Mouse (Mus musculus) forebrain, embryonic 16.5 days (tissue): ENCODE measurements around the gene Mettl5. TPM values are rescaled to one million over a fixed set of nuclear protein-coding genes. Genes with fewer than 3 reads are reported as not detected.
"Not testable (repeated sequence)": the region's sequence is repeated elsewhere in the genome, so short reads cannot be mapped to it uniquely, and the experiment has no call there.

Experiments used
- ATAC-seq: fragments of 200-750 bp; cut with Nextera tagmentation; 2 replicates; pipeline ENCODE4 v1.8.0; 2017; ENCODE audit warnings: mild to moderate bottlenecking, moderate library complexity
- H3K27ac ChIP-seq: fragments of 300-500 bp; sonication (generic); 2 replicates; pipeline ENCODE4 v1.5.1; 2014; ENCODE audit warnings: low read length, control low read depth
- H3K27me3 ChIP-seq: fragments of 300-500 bp; sonication (generic); replicated peaks from 2 replicates; pipeline ENCODE4 v1.6.1; 2014; ENCODE audit warnings: low read length; ENCODE audit not compliant: control insufficient read depth, insufficient read depth
- H3K36me3 ChIP-seq: fragments of 300-500 bp; sonication (generic); 2 replicates; pipeline ENCODE4 v1.6.1; 2014; ENCODE audit not compliant: control insufficient read depth, insufficient read depth
- H3K4me1 ChIP-seq: fragments of 300-500 bp; sonication (generic); replicated peaks from 2 replicates; pipeline ENCODE4 v1.6.1; 2014; ENCODE audit warnings: low read length; ENCODE audit not compliant: control insufficient read depth, insufficient read depth
- H3K4me2 ChIP-seq: fragments of 300-500 bp; sonication (generic); 2 replicates; pipeline ENCODE4 v1.6.1; 2014; ENCODE audit warnings: mild to moderate bottlenecking, low read length, control low read depth
- H3K4me3 ChIP-seq: fragments of 300-500 bp; sonication (generic); replicated peaks from 2 replicates; pipeline ENCODE4 v1.5.1; 2014; ENCODE audit warnings: mild to moderate bottlenecking, low read length, control low read depth
- H3K9ac ChIP-seq: fragments of 300-500 bp; sonication (generic); replicated peaks from 2 replicates; pipeline ENCODE4 v1.6.1; 2014; ENCODE audit warnings: low read depth, low read length, control low read depth
- H3K9me3 ChIP-seq: fragments of 300-500 bp; sonication (generic); 2 replicates; pipeline ENCODE4 v1.6.1; 2016; ENCODE audit warnings: low read length; ENCODE audit not compliant: control insufficient read depth
- WGBS: fragments of 180-500 bp; shearing (Covaris S2); extraction: QIAGEN DNeasy Blood & Tissue Kit; methylation state at CpG from one replicate; pipeline ENCODE4 v1.1.7; 2014; 5-methylcytosine and 5-hydroxymethylcytosine counted together
- polyA plus RNA-seq: library from polyadenylated mRNA; unstranded; fragments of >200 nt; fragmentation: Nextera tagmentation; extraction: Ambion mirVana; gene quantifications from 2 replicates; pipeline ENCODE4 v1.2.1, GENCODE M21; 2015

Gene Mettl5
- 25.2 and 27.7 TPM in 2 replicates for polyA plus RNA-seq

DNA sequence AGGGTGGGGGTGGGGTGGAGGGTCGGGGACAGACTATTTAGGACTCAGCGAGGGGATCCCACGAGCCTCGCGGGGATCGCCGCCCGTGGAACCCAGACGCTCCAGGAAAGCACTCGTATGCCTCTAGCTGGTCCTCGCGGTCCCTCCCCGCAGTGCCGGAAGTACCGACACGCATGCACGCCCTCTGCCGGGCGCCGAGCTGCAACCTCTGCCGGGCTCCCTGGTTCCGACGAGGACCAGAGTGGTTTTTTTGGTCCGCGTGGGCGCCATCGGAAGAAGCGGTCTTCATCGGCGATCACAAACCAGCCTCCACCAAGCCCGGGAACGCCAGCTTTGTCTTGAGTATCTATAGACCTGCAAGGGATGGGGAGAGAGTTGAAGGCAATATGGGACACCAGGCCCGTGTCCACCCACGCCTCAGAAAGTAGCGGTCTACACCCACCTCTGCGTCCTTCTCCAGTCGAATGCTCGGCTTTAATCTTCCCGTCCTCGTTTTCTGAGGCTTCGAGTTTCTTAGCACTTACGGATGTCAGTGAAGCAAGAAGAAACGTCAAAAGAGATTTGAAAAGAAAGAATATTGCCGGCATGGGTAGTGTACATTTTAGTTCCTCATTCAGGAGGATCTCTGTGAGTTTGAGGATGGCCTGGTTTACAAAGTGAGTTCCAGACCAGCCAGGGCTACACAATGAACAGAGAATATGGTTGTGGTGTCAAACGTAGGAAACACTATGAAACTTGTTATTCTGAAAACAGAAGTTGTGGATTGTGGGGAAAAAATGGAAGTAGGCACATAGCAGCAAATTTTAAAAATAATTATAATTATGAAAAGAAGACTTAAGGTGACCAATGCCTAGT, at the start of gene Mettl5:
Gene Mettl5, minus strand, starts transcription at position 165 of the 855 bp plus-strand sequence.
- H3K27me3 ChIP-seq, result no peaks in the 10 kb centered on the region
- H3K9ac ChIP-seq, result peak within 1 kb of the TSS; percentile 74
- peak; percentile 98 for ATAC-seq
- H3K9me3 ChIP-seq, result no peaks in the 10 kb centered on the region
- WGBS, result 2% methylated on average over 45 of the region's 45 CpGs
- no peaks in the 10 kb centered on the region for H3K36me3 ChIP-seq
- H3K4me3 ChIP-seq, result peak within 1 kb of the TSS; percentile 64
- peak within 1 kb of the TSS; percentile 78 for H3K4me2 ChIP-seq
- peak within 1 kb of the TSS; percentile 70 for H3K27ac ChIP-seq
- peaks cover 7% of the 10 kb centered on the region for H3K4me1 ChIP-seq

DNA sequence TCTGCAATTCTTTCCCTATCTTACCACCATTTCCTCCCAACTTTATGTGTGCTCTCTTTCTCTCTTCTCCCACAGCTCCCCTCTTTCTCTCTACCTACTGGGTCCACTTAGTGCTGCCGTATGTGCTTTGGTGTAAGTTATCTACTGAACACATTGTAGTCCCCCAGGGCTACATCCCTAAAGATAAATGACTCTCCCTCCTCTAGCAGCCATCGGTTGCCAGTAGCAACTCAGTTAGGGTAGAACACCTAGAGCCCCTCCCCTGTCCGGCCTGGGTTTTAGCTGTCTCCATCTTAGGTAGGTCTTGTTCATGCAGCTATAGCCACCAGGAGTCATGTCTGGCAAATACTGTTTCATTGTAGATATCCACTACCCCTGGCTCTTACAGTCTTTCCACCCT, 39.5 kb upstream of the Mettl5 start:
- no peak for ATAC-seq
- 91% methylated on average over 3 of the region's 3 CpGs for WGBS

DNA sequence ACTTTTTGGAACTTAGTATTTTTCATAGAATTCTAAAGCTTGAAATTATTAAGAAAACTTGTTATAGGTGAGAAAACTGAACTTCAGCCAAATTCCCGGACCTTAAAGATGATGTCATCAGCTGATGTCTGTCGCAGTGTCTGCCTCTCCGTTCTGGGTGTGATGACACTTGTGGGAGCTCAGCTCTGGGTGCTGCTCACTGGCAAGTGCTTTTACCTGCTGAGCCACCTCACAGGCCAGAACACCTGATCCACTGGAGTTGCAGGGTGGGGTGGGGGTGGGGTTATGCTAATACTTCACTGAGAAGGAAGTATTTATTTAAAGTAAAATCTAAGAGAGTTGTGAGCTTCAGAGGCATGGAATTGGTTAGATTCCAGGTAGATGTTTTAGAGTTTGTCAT, 31.9 kb upstream of the Mettl5 start:
- WGBS, result 81% methylated on average over 3 of the region's 3 CpGs
- Histone ChIP-seq H3K9ac (no peak overlapping the region), H3K4me3 (no peak overlapping the region), H3K36me3 (peaks cover 8% of the 10 kb centered on the region), H3K27me3 (no peaks in the 10 kb centered on the region), H3K27ac (no peak overlapping the region), H3K9me3 (no peaks in the 10 kb centered on the region), H3K4me1 (no peaks in the 10 kb centered on the region), H3K4me2 (no peak overlapping the region)
- ATAC-seq, result no peak

More for the DNA sequence above, 39.5 kb upstream of the Mettl5 start:
- Histone ChIP-seq H3K4me1 (no peaks in the 10 kb centered on the region), H3K36me3 (peaks cover 7% of the 10 kb centered on the region; the same call in 1 of the 2 replicates), H3K27ac (no peak overlapping the region), H3K9ac (no peak overlapping the region), H3K9me3 (no peaks in the 10 kb centered on the region), H3K27me3 (no peaks in the 10 kb centered on the region), H3K4me3 (no peak overlapping the region), H3K4me2 (no peak overlapping the region)

DNA sequence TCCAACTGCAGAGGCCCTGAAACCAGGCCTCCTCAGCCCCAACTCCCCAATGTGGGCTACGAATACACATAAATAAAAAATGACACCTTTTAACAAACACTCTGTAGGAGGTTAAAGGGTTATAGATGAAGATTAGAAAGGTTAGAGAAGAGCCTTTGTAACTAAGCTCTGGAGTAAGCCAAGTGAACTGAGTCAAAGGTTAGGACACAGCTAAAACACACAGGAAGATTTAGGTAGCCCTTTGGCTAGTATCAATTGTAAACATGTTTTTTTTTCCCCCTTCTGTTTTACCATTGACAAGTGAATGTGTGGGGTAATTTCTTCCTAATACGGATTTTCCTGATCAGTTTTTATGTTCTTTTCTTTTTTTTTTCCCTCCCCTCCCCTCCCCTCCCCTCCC, 27.4 kb upstream of the Mettl5 start:
- Histone ChIP-seq H3K9ac (no peak overlapping the region), H3K36me3 (no peaks in the 10 kb centered on the region; the same call in 1 of the 2 replicates), H3K27me3 (no peaks in the 10 kb centered on the region), H3K4me1 (no peaks in the 10 kb centered on the region), H3K27ac (no peak overlapping the region), H3K9me3 (no peaks in the 10 kb centered on the region), H3K4me3 (no peak overlapping the region), H3K4me2 (no peak overlapping the region)
- 34% methylated on average over 2 of the region's 2 CpGs for WGBS
- no peak for ATAC-seq

DNA sequence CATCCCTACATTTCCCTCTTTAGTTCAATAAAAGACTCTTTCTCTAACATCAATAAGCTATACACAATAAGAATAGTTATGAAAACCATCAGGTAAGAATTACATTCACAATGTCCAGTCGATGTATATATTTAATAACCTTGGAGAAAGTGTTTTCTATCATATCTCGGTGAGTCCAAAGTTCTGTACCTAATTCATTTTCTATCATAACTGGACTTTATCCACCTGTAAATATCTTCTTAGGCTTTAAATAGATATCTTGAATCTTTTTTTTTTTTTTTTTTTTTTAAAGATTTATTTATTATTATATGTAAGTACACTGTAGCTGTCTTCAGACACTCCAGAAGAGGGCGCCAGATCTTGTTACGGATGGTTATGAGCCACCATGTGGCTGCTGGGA, 22.0 kb upstream of the Mettl5 start:
- H3K4me2 ChIP-seq, H3K4me3 ChIP-seq, H3K9me3 ChIP-seq, H3K27ac ChIP-seq, H3K9ac ChIP-seq, H3K4me1 ChIP-seq, ATAC-seq, H3K27me3 ChIP-seq, H3K36me3 ChIP-seq: not testable (repeated sequence)
- WGBS, result 86% methylated on average over 4 of the region's 4 CpGs

DNA sequence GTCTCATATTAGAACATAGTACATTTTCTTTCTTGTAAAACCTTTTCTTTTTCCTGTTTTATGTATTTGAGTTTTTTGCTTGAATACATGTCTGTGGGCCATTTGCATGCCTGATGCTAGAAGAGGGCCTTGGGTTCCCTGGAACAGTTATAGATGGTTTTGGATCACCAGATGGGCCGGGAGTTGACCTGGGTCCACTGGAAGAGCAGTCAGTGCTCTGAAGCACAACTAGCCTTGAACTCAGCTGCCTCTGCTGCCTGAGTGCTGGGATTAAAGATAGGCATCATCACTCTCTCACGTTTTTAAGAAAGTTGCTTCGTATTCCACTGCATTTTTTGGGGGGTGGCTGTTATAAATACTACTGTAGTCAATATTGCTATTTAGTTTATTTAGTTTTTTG, 18.1 kb upstream of the Mettl5 start:
- WGBS, result 98% methylated on average over 3 of the region's 3 CpGs
- no peak overlapping the region for H3K27ac ChIP-seq
- H3K36me3 ChIP-seq, result no peaks in the 10 kb centered on the region; the same call in 1 of the 2 replicates
- H3K9me3 ChIP-seq, result no peaks in the 10 kb centered on the region
- no peak for ATAC-seq
- H3K27me3 ChIP-seq, result no peaks in the 10 kb centered on the region
- no peak overlapping the region for H3K9ac ChIP-seq
- peaks cover 13% of the 10 kb centered on the region for H3K4me1 ChIP-seq
- no peak overlapping the region for H3K4me2 ChIP-seq
- no peak overlapping the region for H3K4me3 ChIP-seq

DNA sequence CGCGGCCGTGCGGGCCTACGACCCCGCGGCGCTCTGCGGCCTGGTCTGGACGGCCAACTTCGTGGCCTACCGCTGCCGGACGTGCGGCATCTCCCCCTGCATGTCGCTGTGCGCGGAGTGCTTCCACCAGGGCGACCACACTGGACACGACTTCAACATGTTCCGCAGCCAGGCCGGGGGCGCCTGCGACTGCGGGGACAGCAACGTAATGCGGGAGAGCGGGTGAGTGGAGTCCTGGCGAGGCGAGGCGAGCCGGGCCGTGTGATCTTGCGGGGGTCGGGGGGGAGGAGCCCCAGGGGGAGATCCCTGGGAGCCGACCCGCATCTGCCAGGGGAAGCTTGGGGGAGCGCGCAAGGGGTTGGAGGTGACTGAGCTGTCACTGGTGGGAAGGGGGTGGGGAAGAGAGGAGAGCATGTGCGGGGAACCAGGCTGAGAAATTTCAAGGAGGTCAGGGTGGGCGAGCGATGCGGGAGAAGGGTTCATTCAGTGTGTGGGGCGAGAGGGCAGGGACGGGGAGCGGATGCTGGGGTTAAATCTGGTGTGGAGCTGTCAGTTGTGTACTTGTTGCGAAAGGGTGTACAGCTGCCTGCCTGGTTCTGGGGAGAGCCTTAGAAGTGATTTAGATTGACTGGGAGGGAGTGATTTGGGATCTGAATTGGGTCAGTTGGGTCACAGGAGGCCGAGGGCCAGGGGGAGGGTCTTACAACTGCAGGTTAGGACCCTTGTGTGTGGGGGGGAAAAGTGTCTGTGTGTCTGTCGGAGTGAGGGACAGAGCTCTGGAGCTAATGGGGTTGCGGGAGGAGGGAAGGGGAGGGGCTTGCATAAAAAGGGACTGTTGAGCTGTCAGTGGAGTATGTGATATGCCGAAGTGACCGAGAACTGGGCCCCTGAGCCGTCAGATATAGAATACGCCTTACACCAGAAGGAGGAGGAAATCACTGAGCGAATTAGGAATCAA, 12.5 kb upstream of the Mettl5 start:
- Histone ChIP-seq H3K4me1 (peaks cover 16% of the 10 kb centered on the region), H3K4me2 (peak overlapping the region; percentile 88), H3K27ac (peak overlapping the region; percentile 91), H3K9me3 (no peaks in the 10 kb centered on the region), H3K9ac (peak overlapping the region; percentile 91), H3K27me3 (no peaks in the 10 kb centered on the region), H3K4me3 (peak overlapping the region; percentile 97), H3K36me3 (no peaks in the 10 kb centered on the region; the same call in 1 of the 2 replicates)
- ATAC-seq, result peak; percentile 45
- under 1% methylated on average over 55 of the region's 55 CpGs for WGBS

DNA sequence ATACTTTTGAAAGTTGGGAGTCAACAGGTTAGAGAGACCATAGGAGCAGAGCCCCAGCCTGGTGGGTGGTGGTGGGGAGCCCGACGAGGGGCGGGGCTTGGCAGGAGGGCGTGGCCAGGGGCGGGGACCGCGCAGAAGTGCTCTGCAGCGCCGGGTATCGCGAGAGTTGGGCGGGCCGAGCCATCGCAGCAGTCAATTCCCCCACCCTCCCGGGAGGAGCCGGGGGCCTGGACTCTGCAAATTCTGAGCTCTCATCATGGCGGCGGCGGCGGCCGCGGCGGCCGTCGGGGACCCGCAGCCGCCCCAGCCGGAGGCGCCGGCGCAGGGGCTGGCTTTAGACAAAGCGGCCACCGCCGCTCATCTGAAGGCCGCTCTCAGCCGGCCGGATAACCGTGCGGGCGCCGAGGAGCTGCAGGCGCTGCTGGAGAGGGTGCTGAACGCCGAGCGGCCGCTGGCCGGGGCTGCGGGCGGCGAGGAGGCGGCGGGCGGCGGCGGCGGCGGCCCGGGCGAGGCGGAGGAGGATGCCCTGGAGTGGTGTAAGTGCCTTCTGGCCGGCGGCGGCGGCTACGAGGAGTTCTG, 11.7 kb upstream of the Mettl5 start, which contains the start of gene Ubr3:
Gene Ubr3, plus strand, starts transcription at position 208 of the 579 bp plus-strand sequence.
- H3K4me1 ChIP-seq, result peaks cover 16% of the 10 kb centered on the region
- peak within 1 kb of the TSS; percentile 91 for H3K27ac ChIP-seq
- H3K36me3 ChIP-seq, result no peaks in the 10 kb centered on the region; the same call in 1 of the 2 replicates
- WGBS, result under 1% methylated on average over 51 of the region's 65 CpGs
- peak; percentile 99 for ATAC-seq
- peak within 1 kb of the TSS; percentile 97 for H3K4me3 ChIP-seq
- H3K4me2 ChIP-seq, result peak within 1 kb of the TSS; percentile 88
- peak within 1 kb of the TSS; percentile 91 for H3K9ac ChIP-seq
- no peaks in the 10 kb centered on the region for H3K27me3 ChIP-seq
- no peaks in the 10 kb centered on the region for H3K9me3 ChIP-seq

DNA sequence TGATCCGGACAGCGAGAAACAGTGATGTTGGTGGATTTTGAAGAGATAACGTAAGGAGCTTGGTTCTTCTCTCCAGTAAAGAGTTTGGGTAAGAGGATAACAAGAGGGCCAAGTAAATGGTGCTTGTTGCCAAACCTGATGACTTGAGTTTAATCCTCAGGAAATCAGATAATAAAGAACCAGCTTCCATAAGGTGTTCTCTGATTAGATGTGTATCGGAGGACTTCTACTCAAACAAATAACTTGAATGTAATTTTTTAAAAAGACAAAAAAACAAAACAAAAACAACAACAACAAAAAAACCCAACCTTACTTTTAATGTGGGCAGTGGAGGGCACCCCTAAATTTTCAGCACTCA, 10.8 kb upstream of the Mettl5 start:
- Histone ChIP-seq H3K4me3 (no peak overlapping the region), H3K4me1 (peaks cover 16% of the 10 kb centered on the region), H3K27ac (no peak overlapping the region), H3K9ac (no peak overlapping the region), H3K9me3 (no peaks in the 10 kb centered on the region), H3K36me3 (no peaks in the 10 kb centered on the region), H3K4me2 (no peak overlapping the region), H3K27me3 (no peaks in the 10 kb centered on the region)
- 94% methylated on average over 4 of the region's 4 CpGs for WGBS
- ATAC-seq, result no peak
